Mouse (Mus musculus) forebrain, embryonic 12.5 days (tissue): ENCODE data around the gene Bin2. TPM values are rescaled to one million over a fixed set of nuclear protein-coding genes. Genes with fewer than 3 reads are reported as not detected.

Source experiments
- ATAC-seq: fragments of 200-750 bp; cut with Nextera tagmentation; 2 replicates; pipeline ENCODE4 v1.8.0; 2017; ENCODE audit warnings: moderate TSS enrichment; ENCODE audit not compliant: low FRiP score
- H3K27ac ChIP-seq: fragments of 300-500 bp; sonication (generic); 2 replicates; pipeline ENCODE4 v1.5.1; 2016; ENCODE audit warnings: mild to moderate bottlenecking
- H3K27me3 ChIP-seq: fragments of 300-500 bp; sonication (generic); 2 replicates; pipeline ENCODE4 v1.6.1; 2016; ENCODE audit warnings: mild to moderate bottlenecking
- H3K36me3 ChIP-seq: fragments of 300-500 bp; sonication (generic); replicated peaks from 2 replicates; pipeline ENCODE4 v1.6.1; 2016; ENCODE audit warnings: mild to moderate bottlenecking
- H3K4me1 ChIP-seq: fragments of 300-500 bp; sonication (generic); 2 replicates; pipeline ENCODE4 v1.6.1; 2016
- H3K4me2 ChIP-seq: fragments of 300-500 bp; sonication (generic); 2 replicates; pipeline ENCODE4 v1.6.1; 2016; ENCODE audit warnings: mild to moderate bottlenecking, moderate library complexity
- H3K4me3 ChIP-seq: fragments of 300-500 bp; sonication (generic); replicated peaks from 2 replicates; pipeline ENCODE4 v1.5.1; 2016; ENCODE audit warnings: mild to moderate bottlenecking
- H3K9ac ChIP-seq: fragments of 300-500 bp; sonication (generic); 2 replicates; pipeline ENCODE4 v1.6.1; 2016; ENCODE audit warnings: mild to moderate bottlenecking
- H3K9me3 ChIP-seq: fragments of 300-500 bp; sonication (generic); 2 replicates; pipeline ENCODE4 v1.6.1; 2016
- WGBS: fragments of 180-500 bp; shearing (Covaris S2); methylation state at CpG from one replicate; pipeline ENCODE4 v1.1.7; 2016; 5-methylcytosine and 5-hydroxymethylcytosine counted together
- polyA plus RNA-seq: library from polyadenylated mRNA; unstranded; fragments of >200 nt; fragmentation: Nextera tagmentation; extraction: Ambion mirVana; gene quantifications from 2 replicates; pipeline ENCODE4 v1.2.1, GENCODE M21; 2016

The Bin2 gene
- polyA plus RNA-seq, 1 experiment from 2014 or later: 1.9 TPM

- Histone ChIP-seq H3K27ac (no peak overlapping the region), H3K27me3 (no peaks in the 10 kb centered on the region), H3K4me1 (peaks cover 10% of the 10 kb centered on the region), H3K36me3 (no peaks in the 10 kb centered on the region), H3K4me2 (no peak overlapping the region), H3K9me3 (no peaks in the 10 kb centered on the region), H3K4me3 (no peak overlapping the region), H3K9ac (no peak overlapping the region; the same call in 1 of the 2 replicates)
- no peak for ATAC-seq
- WGBS: 19% methylated on average over 7 of the region's 7 CpGs
Observed at GRCm38 (mm10) chr15:100666219-100666696, 3.1 kb downstream of the Bin2 start.

GRCm38 (mm10) chr15:100665411-100666218 is 3.7 kb downstream of the Bin2 start:
- WGBS: 40% methylated on average over 9 of the region's 9 CpGs
- no peak overlapping the region; the same call in 1 of the 2 replicates for H3K9ac ChIP-seq
- H3K4me1 ChIP-seq: peaks cover 10% of the 10 kb centered on the region
- H3K27ac ChIP-seq: no peak overlapping the region
- no peak overlapping the region for H3K4me3 ChIP-seq
- H3K27me3 ChIP-seq: 0 out of 2 replicates have a peak, but pooled peaks cover 1% of the 10 kb centered on the region
- ATAC-seq: no peak
- H3K4me2 ChIP-seq: no peak overlapping the region
- no peaks in the 10 kb centered on the region for H3K9me3 ChIP-seq
- no peaks in the 10 kb centered on the region for H3K36me3 ChIP-seq

- no peaks in the 10 kb centered on the region for H3K36me3 ChIP-seq
- H3K27me3 ChIP-seq: 0 out of 2 replicates have a peak, but pooled peaks cover 4% of the 10 kb centered on the region
- no peak overlapping the region for H3K9ac ChIP-seq
- H3K4me1 ChIP-seq: peaks cover 10% of the 10 kb centered on the region
- no peak overlapping the region for H3K27ac ChIP-seq
- no peak overlapping the region for H3K4me3 ChIP-seq
- no peak overlapping the region for H3K4me2 ChIP-seq
- no peaks in the 10 kb centered on the region for H3K9me3 ChIP-seq
- ATAC-seq: no peak
- 80% methylated on average over 9 of the region's 9 CpGs for WGBS
Observed at GRCm38 (mm10) chr15:100664813-100665274, 4.5 kb downstream of the Bin2 start.

GRCm38 (mm10) chr15:100660805-100661204 is 8.5 kb downstream of the Bin2 start:
- WGBS: 85% methylated on average over 5 of the region's 5 CpGs
- Histone ChIP-seq H3K27ac (no peak overlapping the region), H3K9ac (no peak overlapping the region), H3K4me3 (no peak overlapping the region), H3K9me3 (no peaks in the 10 kb centered on the region), H3K4me2 (no peak overlapping the region), H3K27me3 (0 out of 2 replicates have a peak, but pooled peaks cover 4% of the 10 kb centered on the region), H3K4me1 (no peaks in the 10 kb centered on the region; the same call in 1 of the 2 replicates), H3K36me3 (no peaks in the 10 kb centered on the region)
- no peak for ATAC-seq

GRCm38 (mm10) chr15:100660306-100660705 is 9.0 kb downstream of the Bin2 start:
- Histone ChIP-seq H3K36me3 (no peaks in the 10 kb centered on the region), H3K4me2 (no peak overlapping the region), H3K27me3 (0 out of 2 replicates have a peak, but pooled peaks cover 4% of the 10 kb centered on the region), H3K9me3 (no peaks in the 10 kb centered on the region), H3K4me3 (no peak overlapping the region), H3K9ac (no peak overlapping the region), H3K27ac (no peak overlapping the region), H3K4me1 (no peaks in the 10 kb centered on the region)
- WGBS: 86% methylated on average over 9 of the region's 9 CpGs
- ATAC-seq: no peak

GRCm38 (mm10) chr15:100655201-100655600 is 14.2 kb downstream of the Bin2 start:
- H3K4me1 ChIP-seq: no peaks in the 10 kb centered on the region
- H3K36me3 ChIP-seq: no peaks in the 10 kb centered on the region
- H3K27ac ChIP-seq: no peak overlapping the region
- H3K4me3 ChIP-seq: no peak overlapping the region
- H3K27me3 ChIP-seq: no peaks in the 10 kb centered on the region
- ATAC-seq: no peak
- 80% methylated on average over 5 of the region's 5 CpGs for WGBS
- no peak overlapping the region for H3K9ac ChIP-seq
- no peak overlapping the region for H3K4me2 ChIP-seq
- H3K9me3 ChIP-seq: no peaks in the 10 kb centered on the region

- no peak overlapping the region for H3K27ac ChIP-seq
- no peak overlapping the region for H3K4me2 ChIP-seq
- H3K4me3 ChIP-seq: no peak overlapping the region
- H3K9ac ChIP-seq: no peak overlapping the region
- no peaks in the 10 kb centered on the region for H3K4me1 ChIP-seq
- WGBS: 82% methylated on average over 1 of the region's 1 CpGs
- H3K9me3 ChIP-seq: no peaks in the 10 kb centered on the region
- no peaks in the 10 kb centered on the region for H3K27me3 ChIP-seq
- ATAC-seq: no peak
- no peaks in the 10 kb centered on the region for H3K36me3 ChIP-seq
Observed at GRCm38 (mm10) chr15:100654271-100654670, 15.1 kb downstream of the Bin2 start.

- H3K27me3 ChIP-seq: no peaks in the 10 kb centered on the region
- H3K4me3 ChIP-seq: no peak overlapping the region
- no peak for ATAC-seq
- no peak overlapping the region for H3K4me2 ChIP-seq
- H3K4me1 ChIP-seq: no peaks in the 10 kb centered on the region
- no peaks in the 10 kb centered on the region for H3K9me3 ChIP-seq
- 85% methylated on average over 9 of the region's 9 CpGs for WGBS
- H3K36me3 ChIP-seq: no peaks in the 10 kb centered on the region
- no peak overlapping the region for H3K9ac ChIP-seq
- no peak overlapping the region for H3K27ac ChIP-seq
Observed at GRCm38 (mm10) chr15:100651610-100652009, 17.7 kb downstream of the Bin2 start.

- Histone ChIP-seq H3K4me3 (no peak overlapping the region), H3K9me3 (no peaks in the 10 kb centered on the region), H3K9ac (no peak overlapping the region), H3K27ac (no peak overlapping the region), H3K4me2 (no peak overlapping the region), H3K36me3 (no peaks in the 10 kb centered on the region), H3K27me3 (no peaks in the 10 kb centered on the region), H3K4me1 (no peaks in the 10 kb centered on the region)
- no peak for ATAC-seq
- WGBS: 87% methylated on average over 10 of the region's 10 CpGs
Observed at GRCm38 (mm10) chr15:100650111-100650510, 19.2 kb downstream of the Bin2 start.

- Histone ChIP-seq H3K27ac (no peak overlapping the region), H3K9me3 (no peaks in the 10 kb centered on the region), H3K4me3 (no peak overlapping the region), H3K27me3 (no peaks in the 10 kb centered on the region), H3K36me3 (no peaks in the 10 kb centered on the region), H3K4me1 (no peaks in the 10 kb centered on the region), H3K4me2 (no peak overlapping the region), H3K9ac (no peak overlapping the region)
- no peak for ATAC-seq
- 83% methylated on average over 6 of the region's 6 CpGs for WGBS
Observed at GRCm38 (mm10) chr15:100646161-100646560, 23.2 kb downstream of the Bin2 start.

- Histone ChIP-seq H3K4me2 (no peak overlapping the region), H3K4me1 (no peaks in the 10 kb centered on the region), H3K27ac (no peak overlapping the region), H3K27me3 (peaks cover 18% of the 10 kb centered on the region), H3K9ac (no peak overlapping the region), H3K36me3 (no peaks in the 10 kb centered on the region), H3K9me3 (no peaks in the 10 kb centered on the region), H3K4me3 (no peak overlapping the region)
- ATAC-seq: no peak
- 92% methylated on average over 7 of the region's 7 CpGs for WGBS
Observed at GRCm38 (mm10) chr15:100642451-100642850, 26.9 kb downstream of the Bin2 start.

GRCm38 (mm10) chr15:100641226-100641810 is 28.0 kb downstream of the Bin2 start:
- peaks cover 30% of the 10 kb centered on the region for H3K27me3 ChIP-seq
- H3K27ac ChIP-seq: no peak overlapping the region
- no peak for ATAC-seq
- H3K9ac ChIP-seq: no peak overlapping the region
- no peak overlapping the region for H3K4me2 ChIP-seq
- H3K9me3 ChIP-seq: no peaks in the 10 kb centered on the region
- H3K4me1 ChIP-seq: peaks cover 9% of the 10 kb centered on the region
- H3K36me3 ChIP-seq: no peaks in the 10 kb centered on the region
- no peak overlapping the region for H3K4me3 ChIP-seq
- 83% methylated on average over 9 of the region's 16 CpGs for WGBS
